Mouse (Mus musculus) embryonic stem cell, embryonic (primary cell): ENCODE results near the gene Slc25a19.

Experiments
- CTCF ChIA-PET, 4 experiments: fragments of 300-600 bp in 2 of 4; fragments of 350-600 bp in 2 of 4; sonication (Branson Sonifier 250); formaldehyde crosslinking; loops; one replicate each; lab custom pipeline; 2022; ENCODE audit warnings: inconsistent platforms in 2 of 4; lab: Charles Lee
- POLR2A ChIA-PET, 4 experiments: fragments of 300-600 bp in 2 of 4; fragments of 350-600 bp in 2 of 4; sonication (Branson Sonifier 250); formaldehyde crosslinking; loops; one replicate each; lab custom pipeline; 2022; ENCODE audit warnings: antibody characterized with exemption in 4 of 4, inconsistent platforms in 1 of 4; lab: Charles Lee

Slc25a19 gene

GRCm38 (mm10) chr11:115604304-115604696 is 23.8 kb downstream of the Slc25a19 start:
- ChIA-PET POLR2A (interaction anchor here (0.6 to 17.9 kb wide), 31 partner anchors 8 to 658 kb away, joined by 3 to 335 read pairs (median 4); partner anchors contain the start of genes Jpt1 (in 2 of the 4), Mif4gd (in 2 of the 4), Nup85 (in 2 of the 4) and Grb2 (in 1 of the 4)), CTCF (interaction anchor here in 3 of 4 experiments (1.0 to 1.6 kb wide), 3 partner anchors 9 to 24 kb away, joined by 3 read pairs; partner anchors contain the start of genes Mif4gd (in 2 of the 3) and Slc25a19 (in 1 of the 3))

- POLR2A ChIA-PET: interaction anchor here (0.7 to 23.6 kb wide), 20 partner anchors 8 to 67 kb away, joined by 3 to 335 read pairs (median 6); partner anchors contain the start of genes Mif4gd (in 2 of the 4) and Nup85 (in 1 of the 4)
- CTCF ChIA-PET: interaction anchor here in 2 of 4 experiments (0.6 to 1.6 kb wide), 4 partner anchors 9 to 420 kb away, joined by 3 to 4 read pairs (median 3); partner anchors contain the start of genes Mif4gd (in 1 of the 2) and Slc25a19 (in 1 of the 2)
Observed at GRCm38 (mm10) chr11:115603476-115604303, 24.4 kb downstream of the Slc25a19 start, which contains the start of the genes Mrps7 and Gga3. Gene Mrps7, plus strand, starts transcription at chr11:115603925. Gene Gga3, minus strand, starts transcription at chr11:115604051.

- ChIA-PET POLR2A (interaction anchor here in 3 of 4 experiments (0.9 to 23.6 kb wide), 14 partner anchors 9 to 421 kb away, joined by 3 to 335 read pairs (median 4); partner anchors contain the start of gene Mif4gd (in 3 of the 3)), CTCF (interaction anchor here in 1 of 4 experiments (0.6 to 1.3 kb wide), 2 partner anchors 257 to 420 kb away, joined by 3 to 4 read pairs; no protein-coding TSS in a partner anchor)
Observed at GRCm38 (mm10) chr11:115603128-115603475, 25.0 kb downstream of the Slc25a19 start.

- ChIA-PET CTCF (interaction anchor here in 2 of 4 experiments (0.5 to 1.4 kb wide), 2 partner anchors 30 to 255 kb away, joined by 3 read pairs; no protein-coding TSS in a partner anchor), POLR2A (interaction anchor here in 2 of 4 experiments (0.5 to 23.6 kb wide), 12 partner anchors 9 to 976 kb away, joined by 3 to 335 read pairs (median 3); partner anchors contain the start of genes Mif4gd (in 2 of the 2) and Slc25a19 (in 1 of the 2))
Observed at GRCm38 (mm10) chr11:115601174-115601573, 26.9 kb downstream of the Slc25a19 start.

GRCm38 (mm10) chr11:115600743-115601142 is 27.4 kb downstream of the Slc25a19 start:
- POLR2A ChIA-PET: interaction anchor here in 2 of 4 experiments (0.9 to 23.6 kb wide), 8 partner anchors 9 to 27 kb away, joined by 3 to 335 read pairs (median 7); partner anchors contain the start of genes Mif4gd (in 2 of the 2) and Slc25a19 (in 1 of the 2)
- CTCF ChIA-PET: interaction anchor here in 1 of 4 experiments (1.4 kb wide), 1 partner anchor 31 kb away, joined by 3 read pairs; no protein-coding TSS in a partner anchor

GRCm38 (mm10) chr11:115599722-115600121 is 28.4 kb downstream of the Slc25a19 start:
- ChIA-PET CTCF (interaction anchor here in 3 of 4 experiments (0.6 to 1.9 kb wide), 5 partner anchors 12 to 53 kb away, joined by 3 to 7 read pairs (median 5); partner anchors contain the start of gene Mif4gd (in 1 of the 3)), POLR2A (interaction anchor here in 3 of 4 experiments (0.6 to 23.6 kb wide), 15 partner anchors 8 to 425 kb away, joined by 3 to 335 read pairs (median 4); partner anchors contain the start of genes Jpt1 (in 1 of the 3), Mif4gd (in 1 of the 3), Nup85 (in 1 of the 3) and Slc25a19 (in 1 of the 3))

GRCm38 (mm10) chr11:115598309-115598708 is 29.8 kb downstream of the Slc25a19 start:
- POLR2A ChIA-PET: interaction anchor here in 2 of 4 experiments (1.5 to 23.6 kb wide), 4 partner anchors 8 to 27 kb away, joined by 3 to 335 read pairs (median 10); partner anchors contain the start of gene Mif4gd (in 1 of the 2)

GRCm38 (mm10) chr11:115595209-115595608 is 32.9 kb downstream of the Slc25a19 start:
- POLR2A ChIA-PET: interaction anchor here (0.6 to 23.6 kb wide), 27 partner anchors 8 to 937 kb away, joined by 3 to 335 read pairs (median 4); partner anchors contain the start of genes Mif4gd (in 2 of the 4), Jpt1 (in 1 of the 4) and Nup85 (in 1 of the 4)
- CTCF ChIA-PET: interaction anchor here (0.6 to 1.8 kb wide), 22 partner anchors 9 to 1614 kb away, joined by 3 to 13 read pairs (median 4); partner anchors contain the start of genes Nup85 (in 2 of the 4), Mif4gd (in 1 of the 4) and Nt5c (in 1 of the 4)

More at GRCm38 (mm10) chr11:115598309-115598708, 29.8 kb downstream of the Slc25a19 start:
- CTCF ChIA-PET: interaction anchor here in 1 of 4 experiments (1.0 to 1.9 kb wide), 3 partner anchors 11 to 33 kb away, joined by 3 to 6 read pairs (median 5); partner anchors contain the start of gene Mif4gd

- ChIA-PET POLR2A (interaction anchor here (0.6 to 23.6 kb wide), 27 partner anchors 9 to 500 kb away, joined by 3 to 335 read pairs (median 5); partner anchors contain the start of genes Mif4gd (in 3 of the 4), Nup85 (in 2 of the 4), Armc7 (in 1 of the 4) and Jpt1 (in 1 of the 4)), CTCF (interaction anchor here in 2 of 4 experiments (1.1 to 1.6 kb wide), 5 partner anchors 26 to 132 kb away, joined by 3 to 6 read pairs (median 3); partner anchors contain the start of gene Nup85 (in 1 of the 2))
Observed at GRCm38 (mm10) chr11:115590526-115591075, 37.5 kb downstream of the Slc25a19 start.

- ChIA-PET POLR2A (interaction anchor here (0.7 to 23.6 kb wide), 24 partner anchors 8 to 551 kb away, joined by 3 to 335 read pairs (median 5); partner anchors contain the start of genes Mif4gd (in 3 of the 4), Nup85 (in 2 of the 4), Fdxr (in 1 of the 4) and Jpt1 (in 1 of the 4)), CTCF (interaction anchor here (0.5 to 1.5 kb wide), 9 partner anchors 10 to 242 kb away, joined by 3 to 7 read pairs (median 4); partner anchors contain the start of genes Mif4gd (in 1 of the 4) and Nup85 (in 1 of the 4))
Observed at GRCm38 (mm10) chr11:115587984-115588383, 40.1 kb downstream of the Slc25a19 start.

- ChIA-PET POLR2A (interaction anchor here in 2 of 4 experiments (0.6 to 23.6 kb wide), 12 partner anchors 9 to 359 kb away, joined by 3 to 335 read pairs (median 6); partner anchors contain the start of genes Mif4gd (in 2 of the 2), Nup85 (in 1 of the 2) and Sumo2 (in 1 of the 2)), CTCF (interaction anchor here in 1 of 4 experiments (1.5 kb wide), 1 partner anchor 9 kb away, joined by 5 read pairs; no protein-coding TSS in a partner anchor)
Observed at GRCm38 (mm10) chr11:115586403-115586802, 41.7 kb downstream of the Slc25a19 start.

- ChIA-PET CTCF (interaction anchor here in 2 of 4 experiments (0.5 to 1.5 kb wide), 2 partner anchors 9 to 43 kb away, joined by 3 to 5 read pairs; no protein-coding TSS in a partner anchor), POLR2A (interaction anchor here in 3 of 4 experiments (0.8 to 23.6 kb wide), 11 partner anchors 9 to 96 kb away, joined by 3 to 335 read pairs (median 6); partner anchors contain the start of genes Mif4gd (in 2 of the 3) and Nup85 (in 1 of the 3))
Observed at GRCm38 (mm10) chr11:115585573-115586100, 42.5 kb downstream of the Slc25a19 start.

GRCm38 (mm10) chr11:115584376-115585073 is 43.6 kb downstream of the Slc25a19 start:
- ChIA-PET CTCF (interaction anchor here in 1 of 4 experiments (0.6 kb wide), 1 partner anchor 46 kb away, joined by 4 read pairs; no protein-coding TSS in a partner anchor), POLR2A (interaction anchor here in 3 of 4 experiments (0.6 to 23.6 kb wide), 17 partner anchors 10 to 95 kb away, joined by 3 to 335 read pairs (median 6); partner anchors contain the start of genes Mif4gd (in 2 of the 3), Nup85 (in 2 of the 3), Jpt1 (in 1 of the 3) and Slc25a19 (in 1 of the 3))

- POLR2A ChIA-PET: interaction anchor here in 3 of 4 experiments (0.6 to 23.6 kb wide), 19 partner anchors 8 to 442 kb away, joined by 3 to 335 read pairs (median 7); partner anchors contain the start of genes Mif4gd (in 3 of the 3), Nup85 (in 2 of the 3) and Jpt1 (in 1 of the 3)
Observed at GRCm38 (mm10) chr11:115582913-115583606, 45.0 kb downstream of the Slc25a19 start.

More at GRCm38 (mm10) chr11:115582913-115583606, 45.0 kb downstream of the Slc25a19 start:
- CTCF ChIA-PET: no interaction called here
